Mouse (Mus musculus): ENCODE measurements around the gene Ppard. TPM values are rescaled to one million over a fixed set of nuclear protein-coding genes. Genes with fewer than 3 reads are reported as not detected.

The Ppard gene
- polyA plus RNA-seq, 1 experiment from 2014 or later = 1.5 TPM

DNA sequence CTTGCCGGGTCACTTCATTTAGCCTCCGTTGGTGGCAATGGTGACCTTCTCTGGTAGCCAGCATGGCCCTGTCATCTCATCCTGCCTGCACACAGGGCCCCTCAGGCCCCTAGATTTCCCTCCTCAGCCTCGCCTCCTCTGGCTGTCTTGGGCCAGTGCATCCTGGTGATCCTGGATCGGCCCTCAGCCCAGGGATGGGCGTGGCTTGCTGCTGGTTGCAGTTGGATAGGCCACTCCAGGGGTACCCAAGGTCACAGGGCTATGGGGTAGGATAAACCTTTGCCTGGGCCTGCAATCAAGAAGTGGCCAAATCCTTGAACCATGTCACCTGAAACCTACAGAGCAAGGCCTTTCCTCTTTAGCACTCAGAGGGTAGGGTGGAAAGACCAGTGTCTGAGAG is 54.5 kb downstream of the Ppard start:
- WGBS = 44% methylated on average over 5 of the region's 5 CpGs
- Histone ChIP-seq H3K36me3 (peaks cover 3% of the 10 kb centered on the region; the same call in 1 of the 2 replicates), H3K9ac (no peak overlapping the region), H3K27me3 (replicated peaks) (no peaks in the 10 kb centered on the region), H3K4me2 (no peak overlapping the region), H3K9me3 (no peaks in the 10 kb centered on the region), H3K27ac (replicated peaks) (no peak overlapping the region), H3K4me3 (no peak overlapping the region), H3K4me1 (peaks cover 36% of the 10 kb centered on the region)
- no peak for ATAC-seq (ENCODE audit: extremely low read depth, insufficient number of reproducible peaks, low FRiP score, low TSS enrichment)

DNA sequence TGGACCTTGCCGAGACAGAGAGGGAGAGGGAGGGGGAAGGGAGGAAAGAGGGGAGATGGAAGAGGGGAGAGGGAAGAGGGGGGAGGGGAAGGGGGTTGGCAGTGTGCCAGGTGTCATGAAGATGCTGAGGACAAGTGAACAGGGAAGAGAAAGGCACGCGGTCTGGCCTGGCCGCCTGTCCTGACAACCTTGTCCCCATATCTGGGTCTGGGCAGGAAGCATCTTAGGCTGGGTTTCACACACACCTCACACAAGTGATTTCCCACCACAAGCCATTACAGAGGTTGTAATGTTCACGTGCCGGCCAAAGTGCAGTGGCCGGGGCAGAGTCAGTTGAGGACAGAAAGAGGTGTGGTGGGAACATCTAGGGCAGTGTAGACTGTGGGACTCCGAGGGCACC is 55.1 kb downstream of the Ppard start:
- Histone ChIP-seq H3K27me3 (replicated peaks) (no peaks in the 10 kb centered on the region), H3K9ac (no peak overlapping the region), H3K4me3 (no peak overlapping the region), H3K9me3 (no peaks in the 10 kb centered on the region), H3K27ac (replicated peaks) (0 out of 2 replicates have a peak overlapping the region, but pooled peaks have one; percentile 28), H3K4me2 (no peak overlapping the region), H3K36me3 (peaks cover 9% of the 10 kb centered on the region), H3K4me1 (peaks cover 36% of the 10 kb centered on the region)
- WGBS = 26% methylated on average over 8 of the region's 8 CpGs
- peak; percentile 9; the same call in 1 of the 2 replicates for ATAC-seq (ENCODE audit: extremely low read depth, insufficient number of reproducible peaks, low FRiP score, low TSS enrichment)

DNA sequence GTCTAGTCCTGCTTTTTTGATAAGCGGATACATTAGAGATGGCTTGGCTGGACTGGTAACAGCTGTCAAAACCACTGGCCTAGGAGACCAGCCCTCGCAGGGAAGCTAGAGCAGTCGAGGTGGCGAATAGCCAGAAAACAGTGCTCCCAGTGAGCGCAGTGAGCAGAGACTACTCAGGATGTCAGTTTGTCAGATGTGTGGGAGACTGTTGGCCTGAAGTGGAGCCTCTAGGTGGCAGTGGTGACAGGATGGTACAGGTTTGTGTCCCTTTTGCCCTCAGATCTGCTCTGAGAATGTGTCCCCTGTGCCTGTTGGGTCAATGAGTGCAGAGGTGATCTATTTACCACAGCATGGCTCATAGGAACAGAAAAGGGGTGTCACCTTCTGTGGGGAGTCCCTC is 55.5 kb downstream of the Ppard start:
- H3K4me2 ChIP-seq = no peak overlapping the region
- peaks cover 36% of the 10 kb centered on the region for H3K4me1 ChIP-seq
- H3K27me3 ChIP-seq (replicated peaks) = no peaks in the 10 kb centered on the region
- H3K27ac ChIP-seq (replicated peaks) = no peak overlapping the region
- no peak overlapping the region for H3K4me3 ChIP-seq
- 49% methylated on average over 5 of the region's 5 CpGs for WGBS
- H3K9me3 ChIP-seq = no peaks in the 10 kb centered on the region
- H3K36me3 ChIP-seq = peaks cover 10% of the 10 kb centered on the region
- ATAC-seq (ENCODE audit: extremely low read depth, insufficient number of reproducible peaks, low FRiP score, low TSS enrichment) = no peak
- H3K9ac ChIP-seq = no peak overlapping the region

DNA sequence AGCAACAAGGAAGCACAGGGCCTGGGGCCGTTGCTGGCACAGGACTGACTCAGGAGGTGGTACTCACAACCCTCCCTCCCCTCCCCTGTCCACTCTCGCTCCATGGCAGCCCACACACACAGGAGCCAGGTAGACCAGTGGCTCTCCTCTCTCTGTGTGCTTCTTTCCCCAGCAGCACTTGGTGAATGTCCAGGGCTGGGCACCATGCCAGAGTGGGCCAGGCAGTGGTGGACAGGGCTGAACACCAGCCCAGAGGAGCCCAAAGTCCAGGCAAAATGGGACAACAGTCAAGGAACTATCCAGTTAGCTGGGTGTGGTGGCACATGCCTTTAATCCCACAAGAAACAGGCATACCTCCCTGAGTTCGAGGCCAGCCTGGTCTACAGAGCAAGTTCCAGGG is 57.8 kb downstream of the Ppard start:
- no peak for ATAC-seq (ENCODE audit: extremely low read depth, insufficient number of reproducible peaks, low FRiP score, low TSS enrichment)
- Histone ChIP-seq H3K9ac (0 out of 2 replicates have a peak overlapping the region, but pooled peaks have one; percentile 37), H3K27ac (replicated peaks) (no peak overlapping the region), H3K36me3 (peaks cover 11% of the 10 kb centered on the region), H3K4me1 (peaks cover 35% of the 10 kb centered on the region), H3K9me3 (no peaks in the 10 kb centered on the region), H3K4me2 (no peak overlapping the region), H3K27me3 (replicated peaks) (no peaks in the 10 kb centered on the region), H3K4me3 (no peak overlapping the region)
- WGBS = 59% methylated on average over 3 of the region's 3 CpGs

DNA sequence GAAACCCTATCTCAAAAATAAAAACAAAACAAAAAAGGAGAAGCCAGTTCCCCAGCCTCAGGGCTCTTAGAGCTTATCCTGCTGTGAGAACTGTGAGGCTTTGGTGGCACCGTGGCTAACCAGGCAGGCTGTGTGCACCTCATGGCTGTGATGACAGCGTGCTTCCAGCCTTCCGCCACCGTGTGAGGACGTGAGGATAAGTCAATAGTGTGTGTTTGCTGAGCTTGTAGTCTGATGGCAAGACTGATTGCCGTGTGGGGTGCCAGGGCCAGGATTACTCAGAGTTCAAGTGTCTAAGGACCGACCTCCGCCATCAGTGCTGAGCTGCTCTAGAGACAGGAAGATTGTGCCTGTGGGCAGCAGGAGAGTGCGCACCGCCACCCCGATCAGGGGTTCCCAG is 58.2 kb downstream of the Ppard start:
- no peak overlapping the region for H3K4me2 ChIP-seq
- ATAC-seq (ENCODE audit: extremely low read depth, insufficient number of reproducible peaks, low FRiP score, low TSS enrichment) = no peak
- H3K4me1 ChIP-seq = peaks cover 31% of the 10 kb centered on the region
- no peak overlapping the region for H3K4me3 ChIP-seq
- peaks cover 14% of the 10 kb centered on the region for H3K36me3 ChIP-seq
- H3K27ac ChIP-seq (replicated peaks) = no peak overlapping the region
- H3K9me3 ChIP-seq = no peaks in the 10 kb centered on the region
- no peaks in the 10 kb centered on the region for H3K27me3 ChIP-seq (replicated peaks)
- WGBS = 67% methylated on average over 11 of the region's 11 CpGs
- 0 out of 2 replicates have a peak overlapping the region, but pooled peaks have one; percentile 37 for H3K9ac ChIP-seq

DNA sequence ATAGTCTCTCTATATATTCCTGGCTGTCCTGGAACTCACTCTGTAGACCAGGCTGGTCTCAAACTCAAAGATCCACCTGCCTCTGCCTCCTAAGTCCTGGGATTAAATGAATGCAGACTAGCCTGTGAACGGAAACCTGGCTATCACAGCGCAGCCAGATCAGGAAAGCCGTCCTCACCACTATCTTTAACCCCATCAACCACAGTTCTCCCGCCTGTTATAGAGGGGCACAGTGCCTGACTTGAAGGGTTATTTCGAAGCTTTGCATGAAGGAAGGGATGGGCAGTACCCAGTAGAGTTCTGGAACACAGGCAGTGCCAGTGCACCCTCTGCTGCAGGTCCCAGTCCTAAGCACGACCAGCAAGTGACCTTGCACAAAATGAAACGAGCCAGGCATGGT is 58.8 kb downstream of the Ppard start:
- WGBS = 74% methylated on average over 7 of the region's 7 CpGs
- Histone ChIP-seq H3K27me3 (replicated peaks) (no peaks in the 10 kb centered on the region), H3K4me1 (peaks cover 26% of the 10 kb centered on the region), H3K9ac (no peak overlapping the region), H3K9me3 (no peaks in the 10 kb centered on the region), H3K36me3 (peaks cover 18% of the 10 kb centered on the region), H3K4me3 (no peak overlapping the region), H3K4me2 (no peak overlapping the region), H3K27ac (replicated peaks) (no peak overlapping the region)
- ATAC-seq (ENCODE audit: extremely low read depth, insufficient number of reproducible peaks, low FRiP score, low TSS enrichment) = no peak

DNA sequence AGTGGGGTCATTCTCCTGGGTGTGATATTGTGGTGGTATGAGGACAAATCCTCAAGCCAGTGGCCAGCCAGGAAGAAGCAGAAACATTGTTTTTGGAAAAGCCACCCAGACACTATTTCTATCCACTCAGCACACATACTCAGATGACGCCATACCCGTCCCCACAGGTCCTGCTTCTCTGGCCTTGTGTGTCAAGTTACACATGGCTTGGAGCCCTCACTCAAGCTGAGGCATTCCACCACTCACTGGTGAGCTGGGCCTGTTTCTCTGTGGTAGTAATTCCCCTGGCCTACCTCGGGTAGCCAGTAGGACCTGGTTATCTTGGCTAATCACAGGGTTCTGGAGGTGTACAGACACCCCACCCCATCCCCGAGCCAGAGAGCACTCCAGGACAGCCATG is 61.2 kb downstream of the Ppard start:
- WGBS = 62% methylated on average over 4 of the region's 4 CpGs
- Histone ChIP-seq H3K27ac (replicated peaks) (no peak overlapping the region), H3K4me1 (peaks cover 11% of the 10 kb centered on the region), H3K9ac (0 out of 2 replicates have a peak overlapping the region, but pooled peaks have one; percentile 19), H3K4me2 (no peak overlapping the region), H3K9me3 (no peaks in the 10 kb centered on the region), H3K4me3 (no peak overlapping the region), H3K36me3 (peaks cover 34% of the 10 kb centered on the region), H3K27me3 (replicated peaks) (no peaks in the 10 kb centered on the region)
- ATAC-seq (ENCODE audit: extremely low read depth, insufficient number of reproducible peaks, low FRiP score, low TSS enrichment) = no peak

DNA sequence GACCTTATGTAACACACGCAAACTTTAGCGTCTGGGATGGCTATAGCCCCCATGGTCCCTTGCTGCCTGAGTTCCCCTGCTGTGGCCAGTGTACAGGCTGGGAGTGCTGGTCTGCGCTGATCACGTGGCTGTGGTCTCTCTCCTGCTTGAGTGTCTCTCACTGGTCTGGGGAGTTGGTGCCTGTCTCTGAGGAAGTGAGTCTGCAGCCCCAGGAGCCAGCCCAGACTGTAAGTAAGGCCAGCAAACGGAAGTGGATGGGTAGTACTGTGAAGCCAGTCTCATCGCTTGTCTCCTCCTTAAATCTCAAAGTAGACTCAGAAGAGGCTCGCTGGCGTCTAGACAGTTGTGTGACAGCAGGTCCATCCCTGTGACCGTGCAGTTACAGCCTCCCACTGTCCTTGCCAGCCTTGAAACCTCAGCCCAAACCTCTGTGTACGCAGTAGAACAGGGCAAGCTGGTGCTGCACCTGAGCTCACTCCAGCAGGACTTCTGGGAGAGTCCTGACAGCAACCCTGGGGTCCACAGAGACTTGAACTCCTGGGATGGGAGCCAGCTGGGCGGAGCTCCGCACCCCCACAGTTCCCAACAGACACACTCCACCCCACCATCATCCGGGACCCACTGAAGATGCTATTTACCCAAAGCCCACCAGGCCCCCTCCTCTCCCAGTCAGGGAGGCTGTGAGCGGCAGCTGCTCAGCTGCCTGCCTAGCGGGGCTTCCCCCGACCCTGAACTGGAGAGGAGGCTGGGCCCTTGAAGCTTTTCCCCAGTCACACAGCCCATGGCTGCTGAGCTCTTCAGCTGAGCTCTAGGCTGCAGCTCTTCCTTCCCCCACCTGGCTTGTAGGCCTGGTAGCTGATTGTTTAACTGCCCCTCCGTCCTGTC is 62.2 kb downstream of the Ppard start:
- Histone ChIP-seq H3K4me2 (no peak overlapping the region), H3K4me1 (peaks cover 16% of the 10 kb centered on the region), H3K9me3 (no peaks in the 10 kb centered on the region), H3K27me3 (replicated peaks) (no peaks in the 10 kb centered on the region), H3K36me3 (peaks cover 43% of the 10 kb centered on the region), H3K27ac (replicated peaks) (no peak overlapping the region; the same call in 1 of the 2 replicates), H3K9ac (peak overlapping the region; percentile 7; the same call in 1 of the 2 replicates), H3K4me3 (no peak overlapping the region)
- 65% methylated on average over 17 of the region's 17 CpGs for WGBS
- no peak for ATAC-seq (ENCODE audit: extremely low read depth, insufficient number of reproducible peaks, low FRiP score, low TSS enrichment)

DNA sequence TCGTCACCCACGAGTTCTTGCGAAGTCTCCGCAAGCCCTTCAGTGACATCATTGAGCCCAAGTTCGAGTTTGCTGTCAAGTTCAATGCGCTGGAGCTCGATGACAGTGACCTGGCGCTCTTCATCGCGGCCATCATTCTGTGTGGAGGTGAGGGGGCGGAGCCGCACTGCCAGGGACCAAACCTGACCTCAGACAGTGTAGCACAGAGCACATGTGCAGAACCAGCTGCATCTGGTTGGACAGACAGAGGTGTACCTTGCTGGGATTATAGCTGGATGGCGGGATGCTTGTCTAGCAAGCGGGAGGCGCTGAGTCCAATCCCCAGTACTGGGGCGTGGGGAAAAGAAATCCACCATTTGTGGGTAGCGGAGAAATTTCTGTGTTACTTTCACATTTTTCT is 66.4 kb downstream of the Ppard start:
- Histone ChIP-seq H3K27ac (replicated peaks) (no peak overlapping the region), H3K9me3 (no peaks in the 10 kb centered on the region), H3K4me2 (no peak overlapping the region), H3K27me3 (replicated peaks) (no peaks in the 10 kb centered on the region), H3K4me1 (peaks cover 11% of the 10 kb centered on the region), H3K9ac (no peak overlapping the region), H3K36me3 (peaks cover 38% of the 10 kb centered on the region), H3K4me3 (no peak overlapping the region)
- 91% methylated on average over 17 of the region's 17 CpGs for WGBS
- ATAC-seq (ENCODE audit: extremely low read depth, insufficient number of reproducible peaks, low FRiP score, low TSS enrichment) = no peak

DNA sequence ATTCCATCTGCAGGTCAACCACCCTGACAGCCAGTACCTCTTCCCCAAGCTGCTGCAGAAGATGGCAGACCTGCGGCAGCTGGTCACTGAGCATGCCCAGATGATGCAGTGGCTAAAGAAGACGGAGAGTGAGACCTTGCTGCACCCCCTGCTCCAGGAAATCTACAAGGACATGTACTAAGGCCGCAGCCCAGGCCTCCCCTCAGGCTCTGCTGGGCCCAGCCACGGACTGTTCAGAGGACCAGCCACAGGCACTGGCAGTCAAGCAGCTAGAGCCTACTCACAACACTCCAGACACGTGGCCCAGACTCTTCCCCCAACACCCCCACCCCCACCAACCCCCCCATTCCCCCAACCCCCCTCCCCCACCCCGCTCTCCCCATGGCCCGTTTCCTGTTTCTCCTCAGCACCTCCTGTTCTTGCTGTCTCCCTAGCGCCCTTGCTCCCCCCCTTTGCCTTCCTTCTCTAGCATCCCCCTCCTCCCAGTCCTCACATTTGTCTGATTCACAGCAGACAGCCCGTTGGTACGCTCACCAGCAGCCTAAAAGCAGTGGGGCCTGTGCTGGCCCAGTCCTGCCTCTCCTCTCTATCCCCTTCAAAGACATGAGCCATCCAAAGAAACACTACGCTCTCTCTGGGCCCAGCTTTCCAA is 67.3 kb downstream of the Ppard start:
- 48% methylated on average over 8 of the region's 11 CpGs for WGBS
- ATAC-seq (ENCODE audit: extremely low read depth, insufficient number of reproducible peaks, low FRiP score, low TSS enrichment) = no peak
- Histone ChIP-seq H3K4me2 (no peak overlapping the region), H3K9ac (peak overlapping the region; percentile 63; the same call in 1 of the 2 replicates), H3K4me1 (peaks cover 16% of the 10 kb centered on the region), H3K9me3 (no peaks in the 10 kb centered on the region), H3K4me3 (no peak overlapping the region), H3K36me3 (peaks cover 38% of the 10 kb centered on the region), H3K27ac (replicated peaks) (0 out of 2 replicates have a peak overlapping the region, but pooled peaks have one; percentile 12), H3K27me3 (replicated peaks) (no peaks in the 10 kb centered on the region)

DNA sequence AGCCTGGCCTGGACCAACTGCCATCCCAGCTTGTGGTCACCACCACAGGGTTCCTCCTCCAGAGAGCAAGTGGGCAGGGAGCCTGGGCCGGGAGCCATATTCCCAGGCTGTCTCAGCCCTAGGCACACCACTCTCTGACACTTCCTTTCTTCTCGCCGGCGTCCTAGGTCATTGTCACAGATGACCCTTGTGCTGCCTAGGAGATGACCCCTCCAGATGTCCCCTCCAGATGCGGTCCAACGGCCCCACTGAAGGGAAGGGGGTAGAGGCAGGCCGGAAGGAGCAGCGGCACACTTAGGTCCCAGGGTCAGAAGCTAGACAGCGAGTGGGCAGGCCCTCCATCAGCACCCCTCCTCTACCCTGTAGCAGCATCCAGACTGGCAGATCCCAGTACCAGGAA is 67.8 kb downstream of the Ppard start:
- H3K9ac ChIP-seq = peak overlapping the region; percentile 12; the same call in 1 of the 2 replicates

More for the DNA sequence above, 67.8 kb downstream of the Ppard start:
- H3K9me3 ChIP-seq = no peaks in the 10 kb centered on the region
- H3K36me3 ChIP-seq = peaks cover 36% of the 10 kb centered on the region
- 50% methylated on average over 9 of the region's 9 CpGs for WGBS
- peaks cover 16% of the 10 kb centered on the region for H3K4me1 ChIP-seq
- H3K4me2 ChIP-seq = no peak overlapping the region
- 0 out of 2 replicates have a peak overlapping the region, but pooled peaks have one; percentile 12 for H3K27ac ChIP-seq (replicated peaks)
- no peaks in the 10 kb centered on the region for H3K27me3 ChIP-seq (replicated peaks)
- ATAC-seq (ENCODE audit: extremely low read depth, insufficient number of reproducible peaks, low FRiP score, low TSS enrichment) = no peak
- H3K4me3 ChIP-seq = no peak overlapping the region
